Mouse (Mus musculus): ENCODE data around the gene Ecpas. TPM values are rescaled to one million over a fixed set of nuclear protein-coding genes. Genes with fewer than 3 reads are reported as not detected.

Gene Ecpas
- 22.4 TPM for polyA plus RNA-seq (2012; fragmentation: generic; extraction: Trizol)

DNA sequence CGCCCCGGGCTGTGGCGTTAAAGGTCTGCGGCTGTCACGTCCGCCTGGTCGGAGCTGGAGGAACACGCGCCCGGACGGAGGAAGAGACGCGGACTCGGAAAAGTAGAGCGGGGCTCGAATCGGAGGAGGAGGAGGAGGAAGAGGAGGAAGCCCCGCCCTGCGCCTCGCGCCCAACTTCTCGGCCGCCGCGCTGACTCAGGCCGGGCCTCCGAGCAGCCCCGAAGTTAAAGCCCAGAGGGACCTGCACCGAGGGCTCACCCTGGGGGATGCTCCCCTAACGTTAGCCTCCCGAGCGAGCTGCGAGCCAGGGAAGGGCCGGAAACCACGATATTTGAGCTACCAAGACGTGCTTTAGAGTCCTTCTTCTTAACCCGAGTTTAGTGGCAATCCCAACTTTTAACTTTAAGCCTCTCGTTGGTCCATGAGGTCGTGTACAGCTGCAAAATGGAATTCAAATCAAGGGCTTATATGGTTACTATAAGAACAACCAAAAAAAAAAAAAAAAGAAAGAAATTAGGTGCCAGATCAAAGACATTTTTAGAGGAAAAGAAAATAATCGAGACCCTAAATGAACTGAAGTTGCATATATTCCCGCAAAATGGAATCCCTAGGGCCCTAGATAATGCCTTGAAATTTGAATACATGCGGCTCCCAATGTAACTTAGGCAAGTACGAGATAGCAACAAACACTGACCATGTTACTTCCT, at the start of gene Ecpas:
TSS of gene Ecpas (minus strand) at position 121 of the 707 bp plus-strand sequence.
- TF ChIP-seq USF1 (IDR thresholded peaks at IDR 0.05; ENCODE audit: low read depth), result no peak
- TF ChIP-seq POLR2AphosphoS2 (IDR thresholded peaks at IDR 0.05; ENCODE audit: insufficient read length, low read depth), result peak; percentile 47
- TF ChIP-seq TCF3 (IDR thresholded peaks at IDR 0.05; ENCODE audit: insufficient read length, low read depth), result no peak
- peak; percentile 57 for TF ChIP-seq POLR2A (IDR thresholded peaks at IDR 0.05; ENCODE audit: insufficient read length, low read depth)
- TF ChIP-seq MYOG (IDR thresholded peaks at IDR 0.05; ENCODE audit: control insufficient read depth in 1 of 3, insufficient read depth in 1 of 3, insufficient read length in 2 of 3, low read depth in 2 of 3), result no peak
- Histone ChIP-seq H3K4me3 (peak within 1 kb of the TSS; percentile 67), H3K79me2 (ENCODE audit: control insufficient read depth, insufficient read depth) (peaks cover 37% of the 10 kb centered on the region)

DNA sequence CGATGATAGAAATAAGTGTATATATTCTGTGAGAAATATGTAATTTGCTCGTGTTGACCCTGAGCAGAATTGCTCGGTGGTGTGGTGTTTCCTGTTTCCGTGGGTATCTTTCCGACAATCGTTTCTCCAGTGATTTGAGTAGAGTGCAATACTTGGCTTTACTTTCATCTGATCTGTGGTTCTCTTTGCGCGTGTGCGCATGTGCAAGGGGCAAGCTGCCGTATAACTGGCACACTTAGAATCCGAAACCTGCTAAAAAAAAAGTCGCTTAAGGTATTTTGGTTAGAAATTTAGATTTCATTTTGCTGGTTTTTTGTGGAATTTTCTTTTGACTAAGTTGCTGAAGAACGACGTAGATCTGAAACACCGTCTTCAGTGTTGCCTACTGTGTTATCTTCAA, 49.2 kb upstream of the Ecpas start:
- no peak overlapping the region for H3K4me2 ChIP-seq (ENCODE audit: low read depth)
- H3ac ChIP-seq (ENCODE audit: control insufficient read depth, insufficient read length), result no peak overlapping the region
- TF ChIP-seq POLR2A (IDR thresholded peaks at IDR 0.05; ENCODE audit: insufficient read length, low read depth) (no peak), SRF (IDR thresholded peaks at IDR 0.05; ENCODE audit: control insufficient read depth, insufficient read length, low read depth) (no peak), REST (IDR thresholded peaks at IDR 0.05; ENCODE audit: insufficient read depth, insufficient read length) (no peak), MAX (IDR thresholded peaks at IDR 0.05; ENCODE audit: low read depth) (no peak), USF1 (IDR thresholded peaks at IDR 0.05; ENCODE audit: low read depth) (no peak), MYOG (IDR thresholded peaks at IDR 0.05; ENCODE audit: control insufficient read depth in 1 of 3, insufficient read depth in 1 of 3, insufficient read length in 2 of 3, low read depth in 2 of 3) (no peak), CEBPB (IDR thresholded peaks at IDR 0.05; ENCODE audit: insufficient read depth, poor library complexity, severe bottlenecking) (no peak), TCF12 (IDR thresholded peaks at IDR 0.05; ENCODE audit: insufficient read depth, poor library complexity, severe bottlenecking) (no peak), E2F4 (IDR thresholded peaks at IDR 0.05; ENCODE audit: insufficient read depth) (no peak), MYOD1 (IDR thresholded peaks at IDR 0.05; ENCODE audit: control insufficient read depth in 1 of 3, insufficient read length in 2 of 3, low read depth in 2 of 3) (no peak), TCF3 (IDR thresholded peaks at IDR 0.05; ENCODE audit: insufficient read length, low read depth) (no peak), POLR2AphosphoS2 (IDR thresholded peaks at IDR 0.05; ENCODE audit: insufficient read length, low read depth) (no peak)
- H3K4me3 ChIP-seq, result no peak overlapping the region
- no peaks in the 10 kb centered on the region for H3K27me3 ChIP-seq (ENCODE audit: control insufficient read depth, insufficient read depth, insufficient read length)
- H3K36me3 ChIP-seq (ENCODE audit: control insufficient read depth, insufficient read depth), result no peaks in the 10 kb centered on the region
- H3K79me2 ChIP-seq (ENCODE audit: control insufficient read depth, insufficient read depth), result no peaks in the 10 kb centered on the region

More for the DNA sequence above, at the start of gene Ecpas:
- Histone ChIP-seq H3ac (ENCODE audit: control insufficient read depth, insufficient read length) (peak within 1 kb of the TSS; percentile 100), H3K4me2 (ENCODE audit: low read depth) (peak within 1 kb of the TSS; percentile 92), H3K27me3 (ENCODE audit: control insufficient read depth, insufficient read depth, insufficient read length) (no peaks in the 10 kb centered on the region), H3K36me3 (ENCODE audit: control insufficient read depth, insufficient read depth) (no peaks in the 10 kb centered on the region)

DNA sequence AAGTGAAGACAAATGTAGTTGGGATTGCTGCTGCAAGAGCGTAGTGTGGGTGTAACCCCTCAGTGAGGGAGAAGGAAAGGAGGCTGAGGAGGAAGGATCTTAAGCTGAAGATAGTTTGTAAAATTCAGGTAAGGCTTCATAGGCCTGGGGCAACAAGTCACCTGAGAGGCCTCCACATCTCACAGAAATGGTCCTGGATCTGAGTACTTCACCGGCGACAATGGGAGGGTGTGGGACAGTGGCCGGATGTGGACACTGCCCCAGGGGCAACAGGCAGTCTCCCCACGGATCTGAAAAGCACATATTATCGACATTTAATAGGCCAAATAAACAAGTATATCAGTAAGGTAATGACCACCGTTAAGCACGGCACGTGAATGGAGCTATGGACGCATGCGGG, 40.1 kb upstream of the Ecpas start:
- Histone ChIP-seq H3K4me3 (no peak overlapping the region), H3K36me3 (ENCODE audit: control insufficient read depth, insufficient read depth) (no peaks in the 10 kb centered on the region), H3K79me2 (ENCODE audit: control insufficient read depth, insufficient read depth) (no peaks in the 10 kb centered on the region), H3K27me3 (ENCODE audit: control insufficient read depth, insufficient read depth, insufficient read length) (no peaks in the 10 kb centered on the region), H3ac (ENCODE audit: control insufficient read depth, insufficient read length) (no peak overlapping the region), H3K4me2 (ENCODE audit: low read depth) (no peak overlapping the region)
- TF ChIP-seq MYOG (IDR thresholded peaks at IDR 0.05; ENCODE audit: control insufficient read depth in 1 of 3, insufficient read depth in 1 of 3, insufficient read length in 2 of 3, low read depth in 2 of 3), result no peak
- TF ChIP-seq POLR2A (IDR thresholded peaks at IDR 0.05; ENCODE audit: insufficient read length, low read depth), result no peak
- no peak for TF ChIP-seq MYOD1 (IDR thresholded peaks at IDR 0.05; ENCODE audit: control insufficient read depth in 1 of 3, insufficient read length in 2 of 3, low read depth in 2 of 3)
- TF ChIP-seq TCF12 (IDR thresholded peaks at IDR 0.05; ENCODE audit: insufficient read depth, poor library complexity, severe bottlenecking), result no peak
- no peak for TF ChIP-seq USF1 (IDR thresholded peaks at IDR 0.05; ENCODE audit: low read depth)
- no peak for TF ChIP-seq REST (IDR thresholded peaks at IDR 0.05; ENCODE audit: insufficient read depth, insufficient read length)

DNA sequence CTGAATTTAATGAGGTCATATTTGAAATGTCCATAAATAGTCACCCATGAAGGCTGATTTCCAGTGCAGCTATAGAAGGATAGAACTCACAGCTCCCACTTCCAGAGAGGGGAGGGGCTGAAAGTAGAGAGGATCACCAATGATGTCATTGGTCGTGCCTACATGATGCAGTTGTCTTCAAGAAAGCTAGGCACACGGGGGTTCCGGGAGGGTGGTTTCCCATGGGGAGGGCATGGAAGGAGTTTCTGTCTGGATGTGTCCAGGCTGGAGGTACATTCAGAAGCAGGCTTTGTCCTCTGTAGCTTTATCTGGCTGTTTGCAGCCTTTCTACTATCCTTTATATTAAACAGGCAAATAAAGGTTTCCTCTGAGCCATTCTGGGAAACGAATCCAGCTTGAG, 35.8 kb upstream of the Ecpas start:
- no peaks in the 10 kb centered on the region for H3K27me3 ChIP-seq (ENCODE audit: control insufficient read depth, insufficient read depth, insufficient read length)
- H3K4me3 ChIP-seq, result no peak overlapping the region
- no peak overlapping the region for H3ac ChIP-seq (ENCODE audit: control insufficient read depth, insufficient read length)
- TF ChIP-seq MYOD1 (IDR thresholded peaks at IDR 0.05; ENCODE audit: control insufficient read depth in 1 of 3, insufficient read length in 2 of 3, low read depth in 2 of 3) (no peak), TCF3 (IDR thresholded peaks at IDR 0.05; ENCODE audit: insufficient read length, low read depth) (no peak), USF1 (IDR thresholded peaks at IDR 0.05; ENCODE audit: low read depth) (no peak), TCF12 (IDR thresholded peaks at IDR 0.05; ENCODE audit: insufficient read depth, poor library complexity, severe bottlenecking) (no peak), MYOG (IDR thresholded peaks at IDR 0.05; ENCODE audit: control insufficient read depth in 1 of 3, insufficient read depth in 1 of 3, insufficient read length in 2 of 3, low read depth in 2 of 3) (no peak), E2F4 (IDR thresholded peaks at IDR 0.05; ENCODE audit: insufficient read depth) (no peak), POLR2A (IDR thresholded peaks at IDR 0.05; ENCODE audit: insufficient read length, low read depth) (no peak), REST (IDR thresholded peaks at IDR 0.05; ENCODE audit: insufficient read depth, insufficient read length) (no peak), POLR2AphosphoS2 (IDR thresholded peaks at IDR 0.05; ENCODE audit: insufficient read length, low read depth) (no peak), MAX (IDR thresholded peaks at IDR 0.05; ENCODE audit: low read depth) (no peak), CEBPB (IDR thresholded peaks at IDR 0.05; ENCODE audit: insufficient read depth, poor library complexity, severe bottlenecking) (no peak), SRF (IDR thresholded peaks at IDR 0.05; ENCODE audit: control insufficient read depth, insufficient read length, low read depth) (no peak)
- no peak overlapping the region for H3K4me2 ChIP-seq (ENCODE audit: low read depth)
- H3K36me3 ChIP-seq (ENCODE audit: control insufficient read depth, insufficient read depth), result no peaks in the 10 kb centered on the region
- no peaks in the 10 kb centered on the region for H3K79me2 ChIP-seq (ENCODE audit: control insufficient read depth, insufficient read depth)

DNA sequence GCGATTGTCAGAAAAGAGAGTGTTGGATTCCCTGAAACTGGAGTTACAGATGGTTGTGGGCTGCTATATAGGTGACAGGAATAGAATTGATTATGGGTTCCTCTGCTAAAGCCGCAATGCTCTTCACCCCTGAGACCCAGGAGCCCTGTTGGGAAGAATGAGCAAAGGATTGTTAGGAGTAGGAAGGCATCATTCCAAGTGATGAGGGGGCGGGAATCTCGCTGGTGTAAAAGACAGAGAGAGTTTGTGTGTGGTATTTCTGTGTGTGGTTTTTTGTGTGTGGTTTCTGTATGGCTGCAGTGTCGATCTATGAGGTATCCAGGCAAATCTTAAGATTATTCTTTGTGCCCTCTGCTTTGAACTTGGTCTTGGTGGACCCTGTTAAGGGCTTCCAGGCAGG, 32.1 kb upstream of the Ecpas start:
- H3ac ChIP-seq (ENCODE audit: control insufficient read depth, insufficient read length), result no peak overlapping the region
- no peaks in the 10 kb centered on the region for H3K79me2 ChIP-seq (ENCODE audit: control insufficient read depth, insufficient read depth)
- H3K4me3 ChIP-seq, result no peak overlapping the region
- no peak overlapping the region for H3K4me2 ChIP-seq (ENCODE audit: low read depth)
- peaks cover 6% of the 10 kb centered on the region for H3K27me3 ChIP-seq (ENCODE audit: control insufficient read depth, insufficient read depth, insufficient read length)
- no peak for TF ChIP-seq E2F4 (IDR thresholded peaks at IDR 0.05; ENCODE audit: insufficient read depth)
- H3K36me3 ChIP-seq (ENCODE audit: control insufficient read depth, insufficient read depth), result no peaks in the 10 kb centered on the region
